Mouse (Mus musculus) ES-Bruce4 (cell line): ENCODE data around the gene Adipoq.

ENCODE experiments used
- EP300 ChIP-seq: IDR thresholded peaks from 2 replicates; pipeline ENCODE4 v1.6.1; 2011; ENCODE audit warnings: low read depth, low read length; ENCODE audit not compliant: insufficient read depth
- POLR2A ChIP-seq: IDR thresholded peaks from one replicate; pipeline ENCODE4 v1.8.1; 2011; ENCODE audit warnings: low read length; ENCODE audit not compliant: insufficient read depth

GRCm38 (mm10) chr16:23149396-23149795 lies 3.1 kb downstream of the Adipoq start:
- TF ChIP-seq POLR2A (no peak), EP300 (no peak)
